In the genomic region with DNA sequence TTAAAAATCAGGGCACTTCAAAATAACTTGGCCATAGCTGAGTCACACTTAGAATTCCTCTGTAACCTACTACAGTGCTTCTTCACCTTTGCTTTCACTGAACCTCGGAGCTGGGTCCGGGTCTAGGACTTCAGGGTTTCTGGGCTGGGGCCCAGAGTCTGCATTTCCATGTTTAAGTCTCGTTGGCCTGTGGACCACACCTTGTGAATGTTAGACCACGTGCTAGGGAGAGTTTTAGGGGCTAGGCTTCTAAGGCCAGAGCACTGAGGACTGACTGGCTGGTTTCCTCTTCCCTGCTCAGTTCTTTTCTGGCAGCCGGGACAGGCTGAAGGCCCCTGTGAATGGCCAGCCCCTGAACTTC, we compare ENCODE assay signal across 8 mouse cellular contexts. TPM values are rescaled to one million over a fixed set of nuclear protein-coding genes. Genes with fewer than 3 reads are reported as not detected.
DNase-seq lines count a peak whose midpoint lies in the region; ATAC-seq and TF ChIP-seq lines count a peak whose summit lies in the region.

No protein-coding gene starts in this region.

- intact Hi-C loops in heart, postnatal 36 days (cut with DNase I): no loop called here

- H3K4me2 ChIP-seq in heart, embryonic 12.5 days: peak overlapping the region; percentile 89
- H3K4me2 ChIP-seq in forebrain, embryonic 14.5 days (ENCODE audit: low read length): peak overlapping the region; percentile 73
- peak overlapping the region; percentile 80 for H3K4me2 ChIP-seq in liver, embryonic 14.5 days (ENCODE audit: low read depth)

- H3K9me3 ChIP-seq in heart, embryonic 12.5 days (replicated peaks): no peaks in the 10 kb centered on the region
- peaks cover 38% of the 10 kb centered on the region for H3K9me3 ChIP-seq in E14TG2a.4 (ENCODE audit: low read length)
- no peaks in the 10 kb centered on the region for H3K9me3 ChIP-seq in forebrain, embryonic 14.5 days (replicated peaks; ENCODE audit: control insufficient read depth, low read length)
- no peaks in the 10 kb centered on the region for H3K9me3 ChIP-seq in liver, embryonic 14.5 days (ENCODE audit: control insufficient read depth, low read length)

- 23% methylated on average over 5 of the region's 5 CpGs for WGBS in heart, embryonic 12.5 days
- 21% methylated on average over 5 of the region's 5 CpGs for WGBS in forebrain, embryonic 14.5 days
- 10% methylated on average over 5 of the region's 5 CpGs for WGBS in liver, embryonic 14.5 days (ENCODE audit: insufficient replicate concordance)

- H3K36me3 ChIP-seq in heart, embryonic 12.5 days: peaks cover 17% of the 10 kb centered on the region
- peaks cover 24% of the 10 kb centered on the region for H3K36me3 ChIP-seq in E14TG2a.4 (ENCODE audit: insufficient read depth, low read length)
- peaks cover 10% of the 10 kb centered on the region for H3K36me3 ChIP-seq in forebrain, embryonic 14.5 days (ENCODE audit: control insufficient read depth, insufficient read depth, low read length)
- H3K36me3 ChIP-seq in liver, embryonic 14.5 days (replicated peaks; ENCODE audit: control insufficient read depth, insufficient read depth, low read depth): peaks cover 3% of the 10 kb centered on the region

- no peaks in the 10 kb centered on the region for H3K27me3 ChIP-seq in heart, embryonic 12.5 days (replicated peaks)
- H3K27me3 ChIP-seq in E14TG2a.4 (ENCODE audit: insufficient read depth, low read length): no peaks in the 10 kb centered on the region
- no peaks in the 10 kb centered on the region for H3K27me3 ChIP-seq in forebrain, embryonic 14.5 days (replicated peaks; ENCODE audit: control insufficient read depth, insufficient read depth, low read length)
- H3K27me3 ChIP-seq in liver, embryonic 14.5 days (ENCODE audit: control insufficient read depth, insufficient read depth, low read length): no peaks in the 10 kb centered on the region

- no peak for TF ChIP-seq EP300 in liver, embryonic 14.5 days (IDR thresholded peaks at IDR 0.05; ENCODE audit: low read depth)

- peak; percentile 26 for ATAC-seq in heart, embryonic 12.5 days (ENCODE audit: insufficient number of reproducible peaks, low FRiP score)
- no peak; the same call in 1 of the 2 replicates for ATAC-seq in forebrain, embryonic 14.5 days
- peak; percentile 29 for ATAC-seq in liver, embryonic 14.5 days (ENCODE audit: insufficient read depth)

- no peak for TF ChIP-seq CTCF in E14TG2a.4 (conservative IDR thresholded peaks at IDR 0.05; ENCODE audit: low read length)
- TF ChIP-seq CTCF in liver, embryonic 14.5 days (IDR thresholded peaks at IDR 0.05; ENCODE audit: low read depth): no peak

- peak overlapping the region; percentile 88; the same call in 1 of the 2 replicates for H3K9ac ChIP-seq in heart, embryonic 12.5 days
- H3K9ac ChIP-seq in forebrain, embryonic 14.5 days (ENCODE audit: low read length): peak overlapping the region; percentile 87
- H3K9ac ChIP-seq in liver, embryonic 14.5 days (replicated peaks): peak overlapping the region; percentile 81

- H3K4me3 ChIP-seq in heart, embryonic 12.5 days: peak overlapping the region; percentile 93
- peak overlapping the region; percentile 95 for H3K4me3 ChIP-seq in E14TG2a.4 (replicated peaks; ENCODE audit: low read length)
- peak overlapping the region; percentile 83 for H3K4me3 ChIP-seq in forebrain, embryonic 14.5 days (ENCODE audit: low read depth, low read length)
- peak overlapping the region; percentile 66 to 87 for H3K4me3 ChIP-seq in liver, embryonic 14.5 days (ENCODE audit: insufficient read depth in 1 of 2, low read depth in 2 of 2, low read length in 2 of 2)

- peak overlapping the region; percentile 67; the same call in 1 of the 2 replicates for H3K27ac ChIP-seq in heart, embryonic 12.5 days (ENCODE audit: poor library complexity, severe bottlenecking)
- H3K27ac ChIP-seq in forebrain, embryonic 14.5 days (ENCODE audit: low read depth, low read length): peak overlapping the region; percentile 82
- H3K27ac ChIP-seq in liver, embryonic 14.5 days: no peak overlapping the region

- peaks cover 11% of the 10 kb centered on the region; the same call in 1 of the 2 replicates for H3K4me1 ChIP-seq in heart, embryonic 12.5 days (replicated peaks)
- H3K4me1 ChIP-seq in E14TG2a.4 (replicated peaks; ENCODE audit: low read depth, low read length): peaks cover 63% of the 10 kb centered on the region
- peaks cover 8% of the 10 kb centered on the region for H3K4me1 ChIP-seq in forebrain, embryonic 14.5 days (ENCODE audit: control insufficient read depth, insufficient read depth, low read length)
- H3K4me1 ChIP-seq in liver, embryonic 14.5 days (replicated peaks; ENCODE audit: control insufficient read depth in 2 of 2, insufficient read depth in 2 of 2, low read length in 1 of 2): peaks cover 5 to 14% of the 10 kb centered on the region in 2 experiments; a peak in 3 of 4 replicates

- no peak for DNase-seq in heart, postnatal 36 days
- no peak for DNase-seq in forebrain, embryonic 14.5 days (ENCODE audit: low spot score)
- no peak for DNase-seq in liver, embryonic 14.5 days (ENCODE audit: low read depth in 3 of 3, low spot score in 3 of 3)
- no peak for DNase-seq in layer of hippocampus, adult 9-10 months (ENCODE audit: low spot score)
- no peak for DNase-seq in B cell, adult 2 months
- no peak for DNase-seq in cerebellum, adult 11 months

RNA-seq across cellular contexts. Expression of a gene that starts 0.3 kb away (rescaled TPM):
- 46.2 and 47.3 TPM in 2 replicates for polyA plus RNA-seq in heart, embryonic 12.5 days (2016; fragmentation: Nextera tagmentation; extraction: Ambion mirVana)
- 10 to 100 TPM; 15.1 to 16.1 TPM for total RNA-seq in heart, postnatal 36 days (2021)
- polyA plus RNA-seq in forebrain, embryonic 14.5 days (2014; fragmentation: Nextera tagmentation; extraction: Ambion mirVana): 25.9 and 26.3 TPM in 2 replicates
- 10.2 and 10.5 TPM in 2 replicates for polyA plus RNA-seq in liver, embryonic 14.5 days (2012; rRNA removed)
- 13.1 TPM in 2 replicates for polyA plus RNA-seq in liver, embryonic 14.5 days (2014; fragmentation: Nextera tagmentation; extraction: Ambion mirVana)

RNA-seq across cellular contexts. Expression of a gene that starts 0.3 kb away (rescaled TPM):
- 11.4 and 11.9 TPM in 2 replicates for polyA plus RNA-seq in heart, embryonic 12.5 days (2016; fragmentation: Nextera tagmentation; extraction: Ambion mirVana)
- 1 to 10 TPM; 3.5 to 4.5 TPM for total RNA-seq in heart, postnatal 36 days (2021)
- 1.7 and 1.8 TPM in 2 replicates for polyA plus RNA-seq in forebrain, embryonic 14.5 days (2014; fragmentation: Nextera tagmentation; extraction: Ambion mirVana)
- polyA plus RNA-seq in liver, embryonic 14.5 days (2012; rRNA removed): 1.2 TPM in 2 replicates
- polyA plus RNA-seq in liver, embryonic 14.5 days (2014; fragmentation: Nextera tagmentation; extraction: Ambion mirVana): 0.36 and 0.62 TPM in 2 replicates

RNA-seq across cellular contexts. Expression of a gene that starts 10.1 kb away (rescaled TPM):
- 144 and 150 TPM in 2 replicates for polyA plus RNA-seq in heart, embryonic 12.5 days (2016; fragmentation: Nextera tagmentation; extraction: Ambion mirVana)
- total RNA-seq in heart, postnatal 36 days (2021): 10 to 100 TPM; 32.3 to 32.5 TPM
- polyA plus RNA-seq in forebrain, embryonic 14.5 days (2014; fragmentation: Nextera tagmentation; extraction: Ambion mirVana): 23.6 and 26.2 TPM in 2 replicates
- polyA plus RNA-seq in liver, embryonic 14.5 days (2012; rRNA removed): 12.8 and 13.1 TPM in 2 replicates
- polyA plus RNA-seq in liver, embryonic 14.5 days (2014; fragmentation: Nextera tagmentation; extraction: Ambion mirVana): 13.7 and 19.6 TPM in 2 replicates
